In genomic region chr6:66897994-66898393, GRCm38 (mm10) we compare ENCODE assay signal across 10 mouse cellular contexts. TPM values are rescaled to one million over a fixed set of nuclear protein-coding genes. Genes with fewer than 3 reads are reported as not detected.
DNase-seq lines count a peak whose midpoint lies in the region; ATAC-seq and TF ChIP-seq lines count a peak whose summit lies in the region.
"Had no signal": no experiment of that assay in that cellular context is flagged by ENCODE, and none has a peak within 500 bp of the region (broad histone marks: within the 10 kb centered on the region; RNA-seq: fewer than 3 reads in every experiment).

No protein-coding gene starts in this region.

- DNase-seq in hindbrain, embryonic 11.5 days (ENCODE audit: low spot score) = peak; percentile 6
- no peak for DNase-seq in hindbrain, embryonic 10.5 days (ENCODE audit: low spot score)
- DNase-seq in NIH3T3 (ENCODE audit: low read depth) = peak; percentile 26
- no peak for DNase-seq in heart, postnatal 0 days (ENCODE audit: low spot score)
- DNase-seq in liver, postnatal 0 days = no peak
- no peak for DNase-seq in embryo, embryonic 11 days
- no peak for DNase-seq in layer of hippocampus, adult 18-20 months (ENCODE audit: low spot score in 2 of 2)

- H3K36me3 ChIP-seq in hindbrain, embryonic 11.5 days (ENCODE audit: control insufficient read depth, insufficient read depth, low read length) = no peaks in the 10 kb centered on the region
- no peaks in the 10 kb centered on the region for H3K36me3 ChIP-seq in hindbrain, embryonic 10.5 days
- no peaks in the 10 kb centered on the region for H3K36me3 ChIP-seq in heart, postnatal 0 days (replicated peaks; ENCODE audit: control insufficient read depth, insufficient read depth, low read length)
- H3K36me3 ChIP-seq in liver, postnatal 0 days (replicated peaks; ENCODE audit: insufficient read depth, low read length) = no peaks in the 10 kb centered on the region
- H3K36me3 ChIP-seq: G1E; midbrain, embryonic 12.5 days had no signal

- H3K4me2 ChIP-seq in hindbrain, embryonic 11.5 days (replicated peaks; ENCODE audit: low read depth, low read length) = no peak overlapping the region
- H3K4me2 ChIP-seq in heart, postnatal 0 days (ENCODE audit: low read depth, low read length) = peak overlapping the region; percentile 71
- peak overlapping the region; percentile 97 for H3K4me2 ChIP-seq in liver, postnatal 0 days (ENCODE audit: low read depth, low read length)

- H3K27me3 ChIP-seq in hindbrain, embryonic 11.5 days (ENCODE audit: control insufficient read depth, insufficient read depth, low read length) = no peaks in the 10 kb centered on the region; the same call in 1 of the 2 replicates
- H3K27me3 ChIP-seq in hindbrain, embryonic 10.5 days (ENCODE audit: insufficient read depth, poor library complexity, severe bottlenecking) = peaks cover 3% of the 10 kb centered on the region; the same call in 1 of the 2 replicates
- no peaks in the 10 kb centered on the region for H3K27me3 ChIP-seq in heart, postnatal 0 days (ENCODE audit: control insufficient read depth, insufficient read depth, low read length)
- no peaks in the 10 kb centered on the region for H3K27me3 ChIP-seq in liver, postnatal 0 days (ENCODE audit: insufficient read depth, low read length)

- TF ChIP-seq EP300 in heart, postnatal 0 days (IDR thresholded peaks at IDR 0.05; ENCODE audit: low read depth) = no peak
- TF ChIP-seq EP300 in liver, postnatal 0 days (IDR thresholded peaks at IDR 0.05; ENCODE audit: low read depth) = no peak

- no peak overlapping the region for H3K27ac ChIP-seq in hindbrain, embryonic 11.5 days (ENCODE audit: low read depth, low read length)
- H3K27ac ChIP-seq in hindbrain, embryonic 10.5 days = no peak overlapping the region
- no peak overlapping the region for H3K27ac ChIP-seq in heart, postnatal 0 days (ENCODE audit: low read depth)
- H3K27ac ChIP-seq in liver, postnatal 0 days (ENCODE audit: low read depth) = no peak overlapping the region
- H3K27ac ChIP-seq: midbrain, embryonic 12.5 days had no signal

- TF ChIP-seq CTCF in heart, postnatal 0 days (IDR thresholded peaks at IDR 0.05; ENCODE audit: low read depth) = no peak
- TF ChIP-seq CTCF in liver, postnatal 0 days (IDR thresholded peaks at IDR 0.05; ENCODE audit: low read depth) = no peak

- H3K9me3 ChIP-seq in hindbrain, embryonic 11.5 days (ENCODE audit: control insufficient read depth, low read length) = no peaks in the 10 kb centered on the region
- no peaks in the 10 kb centered on the region for H3K9me3 ChIP-seq in hindbrain, embryonic 10.5 days
- H3K9me3 ChIP-seq in heart, postnatal 0 days (replicated peaks; ENCODE audit: control insufficient read depth, low read length) = no peaks in the 10 kb centered on the region
- no peaks in the 10 kb centered on the region for H3K9me3 ChIP-seq in liver, postnatal 0 days (ENCODE audit: low read length)
- H3K9me3 ChIP-seq: midbrain, embryonic 12.5 days had no signal

- no peak overlapping the region for H3K4me3 ChIP-seq in hindbrain, embryonic 11.5 days (ENCODE audit: low read depth, low read length)
- H3K4me3 ChIP-seq in hindbrain, embryonic 10.5 days = no peak overlapping the region
- peak overlapping the region; percentile 72 for H3K4me3 ChIP-seq in heart, postnatal 0 days (ENCODE audit: low read depth, low read length)
- H3K4me3 ChIP-seq in liver, postnatal 0 days (ENCODE audit: low read depth, low read length) = peak overlapping the region; percentile 91; the same call in 1 of the 2 replicates

- no peak overlapping the region for H3K9ac ChIP-seq in hindbrain, embryonic 11.5 days (ENCODE audit: low read depth, low read length)
- peak overlapping the region; percentile 68; the same call in 1 of the 2 replicates for H3K9ac ChIP-seq in heart, postnatal 0 days (replicated peaks; ENCODE audit: low read depth, low read length)
- peak overlapping the region; percentile 92 for H3K9ac ChIP-seq in liver, postnatal 0 days (replicated peaks)

- no peak for ATAC-seq in hindbrain, embryonic 11.5 days (ENCODE audit: low FRiP score)
- ATAC-seq in heart, postnatal 0 days (ENCODE audit: insufficient read depth, low read depth) = no peak
- ATAC-seq in liver, postnatal 0 days = no peak
- no peak for ATAC-seq in granulocyte monocyte progenitor cell, adult 5-6 weeks (replicated peaks; ENCODE audit: poor library complexity, severe bottlenecking)

- no peaks in the 10 kb centered on the region for H3K4me1 ChIP-seq in hindbrain, embryonic 11.5 days (replicated peaks; ENCODE audit: control insufficient read depth, insufficient read depth, low read length)
- peaks cover 16% of the 10 kb centered on the region for H3K4me1 ChIP-seq in hindbrain, embryonic 10.5 days (replicated peaks)
- H3K4me1 ChIP-seq in heart, postnatal 0 days (ENCODE audit: control insufficient read depth, insufficient read depth) = peaks cover 11% of the 10 kb centered on the region
- peaks cover 13% of the 10 kb centered on the region for H3K4me1 ChIP-seq in liver, postnatal 0 days (ENCODE audit: insufficient read depth)

- 60% methylated on average over 4 of the region's 4 CpGs for WGBS in hindbrain, embryonic 11.5 days
- 59% methylated on average over 4 of the region's 4 CpGs for WGBS in hindbrain, embryonic 10.5 days
- WGBS in heart, postnatal 0 days = 46% methylated on average over 4 of the region's 4 CpGs
- 46% methylated on average over 4 of the region's 4 CpGs for WGBS in liver, postnatal 0 days (ENCODE audit: insufficient replicate concordance)

RNA-seq across cellular contexts. Expression of gene Gng12, which starts 1.8 kb away (rescaled TPM):
- 49.4 and 52.7 TPM in 2 replicates for polyA plus RNA-seq in hindbrain, embryonic 11.5 days (2014; fragmentation: Nextera tagmentation; extraction: Ambion mirVana)
- polyA plus RNA-seq in hindbrain, embryonic 10.5 days (2016; fragmentation: Nextera tagmentation; extraction: Ambion mirVana) = 46.8 and 55.8 TPM in 2 replicates
- 20.1 and 30.6 TPM in 2 replicates for total RNA-seq in heart, postnatal 0 days (2014; rRNA removed; ENCODE audit: low replicate concordance)
- 41.0 and 44.8 TPM in 2 replicates for polyA plus RNA-seq in heart, postnatal 0 days (2015; fragmentation: Nextera tagmentation; extraction: Ambion mirVana)
- polyA plus RNA-seq in liver, postnatal 0 days (2015; fragmentation: Nextera tagmentation; extraction: Ambion mirVana) = 39.0 and 39.4 TPM in 2 replicates
- 144 and 151 TPM in 2 replicates for total RNA-seq in granulocyte monocyte progenitor cell, adult 5-6 weeks (2014; fragmentation: Nextera tagmentation)
- 116 and 143 TPM in 2 replicates for total RNA-seq in granulocyte monocyte progenitor cell, adult 5-6 weeks (2017)
- 10 to 100 TPM; 67.2 to 69.9 TPM for total RNA-seq in layer of hippocampus, adult 18-20 months (2021)
- polyA plus RNA-seq: G1E had no signal

Comparison
In these comparisons a context has a peak if more than half of its experiments do, and no peak if none do; other contexts are left out.
1. DNase-seq: peak in hindbrain, embryonic 11.5 days (single experiment) and NIH3T3 (single experiment); none in hindbrain, embryonic 10.5 days (single experiment), heart, postnatal 0 days (single experiment), liver, postnatal 0 days (single experiment), embryo, embryonic 11 days (single experiment) and layer of hippocampus, adult 18-20 months (0 of 2).
2. H3K4me3 ChIP-seq: peak in heart, postnatal 0 days (single experiment) and liver, postnatal 0 days (single experiment); none in hindbrain, embryonic 11.5 days (single experiment) and hindbrain, embryonic 10.5 days (single experiment).